Mouse (Mus musculus) liver (tissue): Measurements from ENCODE around the gene Zfp558.
"Not testable (repeated sequence)": the region's sequence is repeated elsewhere in the genome, so short reads cannot be mapped to it uniquely, and the experiment has no call there.

Source experiments
- DNase-seq: peaks from one replicate; pipeline ENCODE4 v3.0.0-alpha.2; 2020; ENCODE audit warnings: mixed read lengths

Zfp558 gene

GRCm38 (mm10) chr9:18478168-18478567, at the start of gene Zfp558, which contains the start of gene Mbd3l1:
TSS of gene Zfp558 (minus strand) at chr9:18478268.
TSS of gene Mbd3l1 (plus strand) at chr9:18478359.
- no peak for DNase-seq

GRCm38 (mm10) chr9:18508098-18508497, 30.0 kb upstream of the Zfp558 start:
- DNase-seq = no peak

- DNase-seq = peak; percentile 78
Measured at GRCm38 (mm10) chr9:18473324-18474128, 4.5 kb downstream of the Zfp558 start.

- DNase-seq = no peak
Measured at GRCm38 (mm10) chr9:18468005-18468404, 10.1 kb downstream of the Zfp558 start.

DNA sequence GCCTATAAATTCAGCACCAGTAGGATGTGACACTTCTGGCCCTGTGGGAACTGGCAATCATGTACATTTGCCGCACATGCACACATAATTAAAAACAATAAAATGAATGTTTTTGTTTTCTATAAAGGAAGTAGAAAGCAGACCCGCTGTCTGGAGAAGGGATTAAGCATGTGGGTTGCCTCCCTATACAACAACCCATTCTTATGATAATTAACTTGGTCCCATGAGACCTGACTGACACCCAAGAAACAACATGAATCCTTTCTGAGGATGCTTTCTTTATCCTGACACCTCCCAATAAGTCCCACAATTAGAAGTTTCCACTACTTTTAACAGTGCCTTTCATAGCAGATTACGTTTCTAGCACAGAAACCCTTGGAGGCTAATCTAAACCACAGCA, 10.7 kb downstream of the Zfp558 start:
- no peak for DNase-seq

- no peak for DNase-seq
Measured at GRCm38 (mm10) chr9:18456520-18456919, 21.5 kb downstream of the Zfp558 start.

DNA sequence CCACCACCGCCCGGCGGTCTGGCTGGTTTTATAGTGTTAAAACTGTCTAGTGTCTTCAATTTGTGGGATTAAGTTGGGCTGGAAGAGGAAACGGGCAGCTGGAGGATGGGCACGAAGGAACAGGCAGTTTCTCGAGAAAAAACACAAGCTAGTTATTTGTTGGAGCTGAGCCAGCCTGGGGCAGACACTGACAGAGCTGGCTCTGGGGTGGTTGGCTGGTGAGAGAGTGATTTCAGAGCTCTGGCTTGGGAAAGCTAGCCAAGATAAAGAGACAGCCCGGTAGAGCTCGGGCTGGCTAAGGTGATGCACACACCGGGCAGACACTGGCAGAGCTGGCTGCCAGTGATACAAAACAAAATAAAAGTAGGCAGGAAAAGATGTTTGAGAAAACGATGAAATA, 46.4 kb downstream of the Zfp558 start:
- no peak for DNase-seq

DNA sequence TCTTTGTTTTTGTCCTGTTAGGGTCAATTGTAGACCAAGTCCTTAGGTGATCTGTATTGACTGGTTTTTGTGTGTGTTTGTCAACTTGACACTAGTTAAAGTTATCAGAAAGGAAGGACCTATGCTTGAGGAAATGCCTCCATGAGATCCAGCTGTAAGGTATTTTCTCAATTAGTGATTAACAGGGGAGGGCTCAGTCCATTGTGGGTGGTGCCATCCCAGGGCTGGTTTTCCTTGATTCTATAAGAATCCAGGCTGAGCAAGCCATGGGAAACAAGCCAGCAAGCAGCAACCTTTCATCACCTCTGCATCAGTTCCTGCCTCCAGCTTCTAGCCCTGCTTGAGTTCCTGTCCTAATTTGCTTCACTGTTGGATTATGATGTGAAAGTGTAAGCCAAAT, 47.7 kb downstream of the Zfp558 start, which contains the start of gene Mbd3l2:
Gene Mbd3l2 (plus strand): TSS at position 301 of the 400 bp plus-strand sequence.
- no peak for DNase-seq

- not testable (repeated sequence) for DNase-seq
Measured at GRCm38 (mm10) chr9:18412371-18412770, 65.7 kb downstream of the Zfp558 start.
